Mouse (Mus musculus) stomach, embryonic 14.5 days (tissue): Measurements from ENCODE around the gene Slc25a25. TPM values are rescaled to one million over a fixed set of nuclear protein-coding genes. Genes with fewer than 3 reads are reported as not detected.
"Not testable (repeated sequence)": the region's sequence is repeated elsewhere in the genome, so short reads cannot be mapped to it uniquely, and the experiment has no call there.

ENCODE experiments used
- ATAC-seq: fragments of 200-750 bp; cut with Nextera tagmentation; 2 replicates; pipeline ENCODE4 v1.8.0; 2017; ENCODE audit warnings: low read depth, moderate TSS enrichment; ENCODE audit not compliant: insufficient number of reproducible peaks, insufficient read depth, low FRiP score
- H3K27ac ChIP-seq: fragments of 300-500 bp; sonication (generic); 2 replicates; pipeline ENCODE4 v1.5.1; 2014; ENCODE audit warnings: mild to moderate bottlenecking, low read length, moderate library complexity, mixed read lengths
- H3K27me3 ChIP-seq: fragments of 300-500 bp; sonication (generic); 2 replicates; pipeline ENCODE4 v1.6.1; 2014; ENCODE audit warnings: low read length, control low read depth, mixed read lengths; ENCODE audit not compliant: control insufficient read depth, insufficient read depth
- H3K36me3 ChIP-seq: fragments of 300-500 bp; sonication (generic); 2 replicates; pipeline ENCODE4 v1.6.1; 2014; ENCODE audit warnings: mild to moderate bottlenecking, control low read depth, low read length, moderate library complexity, mixed read lengths; ENCODE audit not compliant: control insufficient read depth, insufficient read depth
- H3K4me1 ChIP-seq: fragments of 300-500 bp; sonication (generic); 2 replicates; pipeline ENCODE4 v1.6.1; 2014; ENCODE audit warnings: low read length, control low read depth, mixed read lengths; ENCODE audit not compliant: control insufficient read depth, insufficient read depth
- H3K4me2 ChIP-seq: fragments of 300-500 bp; sonication (generic); replicated peaks from 2 replicates; pipeline ENCODE4 v1.6.1; 2014; ENCODE audit warnings: low read depth, low read length, control low read depth
- H3K4me3 ChIP-seq: fragments of 300-500 bp; sonication (generic); 2 replicates; pipeline ENCODE4 v1.5.1; 2014; ENCODE audit warnings: low read depth, low read length, control low read depth
- H3K9ac ChIP-seq: fragments of 300-500 bp; sonication (generic); replicated peaks from 2 replicates; pipeline ENCODE4 v1.6.1; 2014; ENCODE audit warnings: low read depth, mild to moderate bottlenecking, control low read depth, low read length, moderate library complexity, mixed read lengths
- H3K9me3 ChIP-seq: fragments of 300-500 bp; sonication (generic); 2 replicates; pipeline ENCODE4 v1.6.1; 2016; ENCODE audit warnings: low read depth, low read length, control low read depth; ENCODE audit not compliant: control insufficient read depth
- WGBS: fragments of 180-500 bp; shearing (Covaris S2); extraction: QIAGEN DNeasy Blood & Tissue Kit; methylation state at CpG from one replicate; pipeline ENCODE4 v1.1.7; 2014; 5-methylcytosine and 5-hydroxymethylcytosine counted together
- polyA plus RNA-seq: library from polyadenylated mRNA; unstranded; fragments of >200 nt; fragmentation: Nextera tagmentation; extraction: Ambion mirVana; gene quantifications from 2 replicates; pipeline ENCODE4 v1.2.1, GENCODE M21; 2014

Gene Slc25a25
- polyA plus RNA-seq, 1 experiment from 2014 or later, result 13.7 TPM

DNA sequence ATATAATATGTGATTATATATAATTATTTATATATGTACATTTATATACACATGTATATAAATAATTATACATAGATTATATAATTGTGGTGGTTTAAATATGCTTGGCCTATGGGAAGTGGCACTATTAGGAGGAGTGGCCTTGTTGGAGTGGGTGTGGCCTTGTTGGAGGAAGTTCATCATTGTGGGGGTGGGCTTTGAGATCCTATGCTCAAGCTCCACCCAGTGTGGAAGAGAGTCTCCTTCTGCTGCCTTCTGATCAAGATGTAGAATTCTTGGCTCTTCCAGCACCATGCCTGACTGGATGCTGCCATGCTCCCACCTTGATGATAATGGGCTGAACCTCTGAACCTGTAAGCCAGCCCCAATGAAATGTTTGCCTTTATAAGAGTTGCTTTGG lies 39.5 kb upstream of the Slc25a25 start:
- not testable (repeated sequence) for H3K27ac ChIP-seq, H3K4me2 ChIP-seq, H3K36me3 ChIP-seq, H3K9me3 ChIP-seq, H3K4me1 ChIP-seq, H3K27me3 ChIP-seq, H3K4me3 ChIP-seq, H3K9ac ChIP-seq, ATAC-seq

GRCm38 (mm10) chr2:32488679-32489078 lies 37.4 kb upstream of the Slc25a25 start:
- no peaks in the 10 kb centered on the region for H3K27me3 ChIP-seq
- no peaks in the 10 kb centered on the region for H3K36me3 ChIP-seq
- no peaks in the 10 kb centered on the region for H3K4me1 ChIP-seq
- no peak overlapping the region for H3K9ac ChIP-seq
- H3K9me3 ChIP-seq, result no peaks in the 10 kb centered on the region
- WGBS, result 2% methylated on average over 5 of the region's 5 CpGs
- H3K27ac ChIP-seq, result no peak overlapping the region
- H3K4me3 ChIP-seq, result no peak overlapping the region
- no peak for ATAC-seq
- H3K4me2 ChIP-seq, result no peak overlapping the region

GRCm38 (mm10) chr2:32487124-32487623 lies 35.9 kb upstream of the Slc25a25 start:
- Histone ChIP-seq H3K27ac (no peak overlapping the region), H3K4me2 (no peak overlapping the region), H3K36me3 (no peaks in the 10 kb centered on the region), H3K9ac (no peak overlapping the region), H3K4me1 (no peaks in the 10 kb centered on the region), H3K4me3 (no peak overlapping the region), H3K9me3 (no peaks in the 10 kb centered on the region), H3K27me3 (no peaks in the 10 kb centered on the region)
- WGBS, result 8% methylated on average over 6 of the region's 6 CpGs
- peak; percentile 70; the same call in 1 of the 2 replicates for ATAC-seq

DNA sequence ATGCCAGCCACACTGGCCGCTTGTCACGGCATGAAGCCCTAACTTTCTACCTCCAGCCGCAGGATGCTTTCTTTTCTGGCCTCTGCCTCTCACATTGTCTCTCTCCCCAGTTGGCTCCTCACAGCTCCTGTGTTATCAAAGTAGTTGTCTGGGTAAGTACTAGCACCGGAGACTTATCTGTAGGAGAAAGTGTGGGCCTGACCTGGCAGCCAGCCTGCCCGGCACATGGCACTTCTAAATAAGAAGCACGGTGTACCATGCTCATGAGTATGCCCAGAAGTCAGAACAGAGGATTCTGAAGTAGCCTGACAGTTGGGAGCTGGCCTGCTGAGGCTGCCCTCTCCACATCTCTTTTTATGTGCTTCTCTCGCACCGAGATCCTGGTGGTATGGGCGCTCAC lies 34.9 kb upstream of the Slc25a25 start:
- no peaks in the 10 kb centered on the region for H3K36me3 ChIP-seq
- no peak overlapping the region for H3K4me3 ChIP-seq
- 91% methylated on average over 9 of the region's 9 CpGs for WGBS
- no peaks in the 10 kb centered on the region for H3K27me3 ChIP-seq
- no peak for ATAC-seq
- no peaks in the 10 kb centered on the region for H3K9me3 ChIP-seq
- H3K4me2 ChIP-seq, result no peak overlapping the region
- H3K27ac ChIP-seq, result no peak overlapping the region
- 0 out of 2 replicates have a peak overlapping the region, but pooled peaks have one; percentile 1 for H3K9ac ChIP-seq
- no peaks in the 10 kb centered on the region for H3K4me1 ChIP-seq

- Histone ChIP-seq H3K27me3 (no peaks in the 10 kb centered on the region), H3K4me1 (no peaks in the 10 kb centered on the region), H3K27ac (no peak overlapping the region), H3K36me3 (no peaks in the 10 kb centered on the region), H3K4me3 (no peak overlapping the region), H3K4me2 (no peak overlapping the region), H3K9ac (0 out of 2 replicates have a peak overlapping the region, but pooled peaks have one; percentile 1), H3K9me3 (no peaks in the 10 kb centered on the region)
- ATAC-seq, result no peak
- WGBS, result 71% methylated on average over 4 of the region's 4 CpGs
Observed at GRCm38 (mm10) chr2:32485751-32486150, 34.5 kb upstream of the Slc25a25 start.

GRCm38 (mm10) chr2:32484933-32485332 lies 33.7 kb upstream of the Slc25a25 start:
- no peak overlapping the region for H3K9ac ChIP-seq
- WGBS, result 86% methylated on average over 6 of the region's 6 CpGs
- no peaks in the 10 kb centered on the region for H3K4me1 ChIP-seq
- H3K4me2 ChIP-seq, result no peak overlapping the region
- H3K27me3 ChIP-seq, result no peaks in the 10 kb centered on the region
- H3K36me3 ChIP-seq, result no peaks in the 10 kb centered on the region
- no peak overlapping the region for H3K4me3 ChIP-seq
- no peaks in the 10 kb centered on the region for H3K9me3 ChIP-seq
- H3K27ac ChIP-seq, result no peak overlapping the region
- ATAC-seq, result no peak

DNA sequence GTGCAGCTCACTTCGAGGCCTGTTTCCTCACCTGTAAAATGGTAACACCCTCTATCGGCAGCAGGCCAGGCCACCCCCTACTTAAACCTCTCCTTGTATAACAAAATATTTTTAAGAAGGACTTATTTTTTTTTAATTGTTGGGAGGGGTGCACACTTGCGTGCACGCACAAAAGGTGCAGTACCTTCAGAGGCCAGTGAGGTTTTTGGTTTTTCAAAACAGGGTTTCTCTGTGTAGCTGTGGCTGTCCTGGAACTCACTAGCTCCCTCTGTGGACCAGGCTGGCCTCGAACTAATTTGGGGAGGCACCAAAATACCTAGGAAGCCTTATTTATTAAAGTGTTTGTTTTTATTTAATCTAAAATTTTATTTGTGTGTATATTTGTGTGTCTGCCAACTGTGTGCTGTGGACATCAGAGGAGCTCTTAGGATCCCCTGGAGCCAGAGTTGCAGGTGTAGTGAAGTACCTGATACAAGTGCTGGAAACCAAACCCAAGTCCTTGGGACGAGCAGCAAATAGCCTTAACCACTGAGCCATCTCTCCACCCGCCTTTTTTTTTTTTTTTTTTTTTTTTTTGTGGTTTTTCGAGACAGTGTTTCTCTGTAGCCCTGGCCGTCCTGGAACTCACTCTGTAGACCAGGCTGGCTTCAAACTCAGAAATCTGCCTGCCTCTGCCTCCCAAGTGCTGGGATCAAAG lies 32.1 kb upstream of the Slc25a25 start:
- Histone ChIP-seq H3K27ac (no peak overlapping the region), H3K4me3 (no peak overlapping the region), H3K4me2 (no peak overlapping the region), H3K36me3 (no peaks in the 10 kb centered on the region), H3K9ac (no peak overlapping the region), H3K4me1 (no peaks in the 10 kb centered on the region), H3K9me3 (peaks cover 4% of the 10 kb centered on the region; the same call in 1 of the 2 replicates), H3K27me3 (no peaks in the 10 kb centered on the region)
- ATAC-seq, result no peak
- 73% methylated on average over 9 of the region's 9 CpGs for WGBS

DNA sequence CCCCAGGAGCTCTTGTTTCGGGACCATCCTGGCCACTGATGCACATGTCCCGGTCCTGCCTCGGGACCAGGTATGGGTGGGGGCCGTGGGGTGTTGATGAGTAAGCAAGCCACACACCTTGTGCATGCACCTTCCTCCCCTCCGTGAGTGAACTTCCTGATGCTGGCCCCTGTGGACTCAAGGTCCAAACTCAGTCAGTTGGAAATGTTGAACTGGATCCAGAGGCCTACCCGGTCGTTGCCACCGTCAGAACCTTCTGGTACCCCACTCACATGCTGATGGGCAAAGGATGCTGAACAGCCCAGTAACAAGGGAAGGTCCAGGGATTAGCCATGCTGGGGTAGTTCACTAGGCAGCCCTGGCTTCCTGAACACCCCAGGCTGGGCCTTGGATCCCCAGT lies 31.1 kb upstream of the Slc25a25 start:
- Histone ChIP-seq H3K4me3 (no peak overlapping the region), H3K4me1 (no peaks in the 10 kb centered on the region), H3K36me3 (no peaks in the 10 kb centered on the region), H3K27ac (no peak overlapping the region), H3K27me3 (no peaks in the 10 kb centered on the region), H3K4me2 (no peak overlapping the region), H3K9ac (no peak overlapping the region), H3K9me3 (peaks cover 4% of the 10 kb centered on the region; the same call in 1 of the 2 replicates)
- ATAC-seq, result no peak
- 91% methylated on average over 8 of the region's 8 CpGs for WGBS

DNA sequence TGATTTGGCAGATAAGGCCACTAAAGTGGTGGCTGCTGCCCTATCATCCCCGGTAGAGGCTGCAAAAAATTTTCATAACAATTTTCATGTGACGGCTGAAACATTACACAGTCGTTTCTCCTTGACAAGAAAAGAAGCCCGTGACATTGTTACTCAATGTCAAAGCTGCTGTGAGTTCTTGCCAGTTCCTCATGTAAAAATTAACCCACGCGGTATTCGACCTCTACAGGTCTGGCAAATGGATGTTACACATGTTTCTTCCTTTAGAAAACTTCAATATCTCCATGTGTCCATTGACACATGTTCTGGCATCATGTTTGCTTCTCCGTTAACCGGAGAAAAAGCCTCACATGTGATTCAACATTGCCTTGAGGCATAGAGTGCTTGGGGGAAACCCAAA lies 24.1 kb upstream of the Slc25a25 start:
- WGBS, result 95% methylated on average over 4 of the region's 9 CpGs
- H3K9me3 ChIP-seq, ATAC-seq, H3K4me1 ChIP-seq, H3K27me3 ChIP-seq, H3K9ac ChIP-seq, H3K36me3 ChIP-seq, H3K4me3 ChIP-seq, H3K4me2 ChIP-seq, H3K27ac ChIP-seq: not testable (repeated sequence)
